Mouse (Mus musculus) layer of hippocampus, adult 18-20 months (tissue): Measurements from ENCODE around the gene Snrnp27. TPM values are rescaled to one million over a fixed set of nuclear protein-coding genes. Genes with fewer than 3 reads are reported as not detected.

Experiments used
- total RNA-seq, 2 experiments: library from RNA; stranded (reverse); gene quantifications; 2 replicates each; pipeline ENCODE4 v1.2.3; 2021

Snrnp27 gene
- total RNA-seq, 2 experiments from 2014 or later = 64.8 to 65.2 TPM

Other genes with a start within 250 kb of the Snrnp27 start
- gene C87436, start 246.1 kb downstream of the Snrnp27 start, total RNA-seq = 10 to 100 TPM; 17.5 to 17.8 TPM
- gene Pcbp1, start 158.2 kb downstream of the Snrnp27 start, total RNA-seq = 100 to 1,000 TPM; 197 to 204 TPM
- 1 to 10 TPM; 1.2 to 1.8 TPM for gene Asprv1, start 56.4 kb downstream of the Snrnp27 start, total RNA-seq
- 10 to 100 TPM; 18.6 to 19.0 TPM for gene Mxd1, start 15.4 kb downstream of the Snrnp27 start, total RNA-seq
- 10 to 100 TPM; 24.7 to 28.5 TPM for gene Gmcl1, start 48.9 kb upstream of the Snrnp27 start, total RNA-seq
- gene Anxa4, start 109.1 kb upstream of the Snrnp27 start, total RNA-seq = 1 to 10 TPM; 6.7 to 7.2 TPM
- 100 to 1,000 TPM; 414 to 457 TPM for gene Aak1, start 165.0 kb upstream of the Snrnp27 start, total RNA-seq